ENCODE assay signal across 23 mouse cellular contexts in genomic region chr17:29671021-29671420, GRCm38 (mm10). TPM values are rescaled to one million over a fixed set of nuclear protein-coding genes. Genes with fewer than 3 reads are reported as not detected.
A peak's percentile ranks its signal among the peaks of the same experiment; 100 is the strongest.
DNase-seq lines count a peak whose midpoint lies in the region; ATAC-seq lines count a peak whose summit lies in the region.
"Had no signal": no experiment of that assay in that cellular context is flagged by ENCODE, and none has a peak within 500 bp of the region (broad histone marks: within the 10 kb centered on the region; RNA-seq: fewer than 3 reads in every experiment).

No protein-coding gene starts in this region.

- no peak overlapping the region for H3K4me3 ChIP-seq in heart, embryonic 12.5 days
- no peak overlapping the region for H3K4me3 ChIP-seq in lung, embryonic 16.5 days (ENCODE audit: low read length)
- no peak overlapping the region for H3K4me3 ChIP-seq in neural tube, embryonic 15.5 days (replicated peaks)
- H3K4me3 ChIP-seq: forebrain, embryonic 13.5 days; heart, embryonic 10.5 days; hindbrain, embryonic 12.5 days; limb, embryonic 12.5 days; lung, embryonic 15.5 days; midbrain, embryonic 15.5 days had no signal

- WGBS in heart, embryonic 12.5 days = 93% methylated on average over 2 of the region's 2 CpGs
- 72% methylated on average over 2 of the region's 2 CpGs for WGBS in lung, embryonic 16.5 days
- 88% methylated on average over 2 of the region's 2 CpGs for WGBS in neural tube, embryonic 15.5 days

- peaks cover 70% of the 10 kb centered on the region for H3K36me3 ChIP-seq in heart, embryonic 12.5 days
- H3K36me3 ChIP-seq in lung, embryonic 16.5 days (ENCODE audit: control insufficient read depth, insufficient read depth, low read length) = peaks cover 7% of the 10 kb centered on the region
- H3K36me3 ChIP-seq in neural tube, embryonic 15.5 days = peaks cover 33% of the 10 kb centered on the region

- DNase-seq in heart, adult 18-20 months = peak; percentile 26 to 49
- DNase-seq in lung, postnatal 36 days = no peak
- DNase-seq in 3T3-L1 (ENCODE audit: low read depth, low spot score) (peak; percentile 64), adipocyte (ENCODE audit: low spot score) (peak; percentile 52)
- DNase-seq in left cerebral cortex, adult 8-10 months (ENCODE audit: low spot score in 2 of 2) = no peak
- DNase-seq: adrenal gland, postnatal 14 days; B cell, adult 2 months; cerebellum, adult 11 months; gastrocnemius, postnatal 14 days; kidney, adult 8-10 months; kidney, postnatal 25 days; retina, postnatal 1 day; thymus, adult 2 months had no signal

- H3K4me1 ChIP-seq in heart, embryonic 12.5 days (replicated peaks) = peaks cover 9% of the 10 kb centered on the region
- H3K4me1 ChIP-seq in lung, embryonic 16.5 days (replicated peaks; ENCODE audit: control insufficient read depth, insufficient read depth, low read length) = no peaks in the 10 kb centered on the region; the same call in 1 of the 2 replicates
- peaks cover 16% of the 10 kb centered on the region for H3K4me1 ChIP-seq in neural tube, embryonic 15.5 days
- H3K4me1 ChIP-seq: heart, embryonic 10.5 days; limb, embryonic 12.5 days; lung, embryonic 15.5 days had no signal

- H3K27ac ChIP-seq in heart, embryonic 12.5 days (ENCODE audit: poor library complexity, severe bottlenecking) = no peak overlapping the region
- H3K27ac ChIP-seq in lung, embryonic 16.5 days (ENCODE audit: low read length) = no peak overlapping the region
- H3K27ac ChIP-seq in neural tube, embryonic 15.5 days (replicated peaks) = no peak overlapping the region
- H3K27ac ChIP-seq: forebrain, embryonic 13.5 days; heart, embryonic 10.5 days; hindbrain, embryonic 12.5 days; limb, embryonic 12.5 days; lung, embryonic 15.5 days; midbrain, embryonic 15.5 days had no signal

- ATAC-seq in heart, embryonic 12.5 days (ENCODE audit: insufficient number of reproducible peaks, low FRiP score) = no peak
- ATAC-seq in lung, embryonic 16.5 days (ENCODE audit: low read depth) = 0 out of 2 replicates have a peak, but pooled peaks have one; percentile 23
- no peak for ATAC-seq in neural tube, embryonic 15.5 days (ENCODE audit: low FRiP score)
- ATAC-seq: activated CD4-positive, CD25-positive, alpha-beta regulatory T cell, adult 4 months; forebrain, embryonic 13.5 days; midbrain, embryonic 15.5 days had no signal

- no peak overlapping the region for H3K4me2 ChIP-seq in heart, embryonic 12.5 days
- no peak overlapping the region for H3K4me2 ChIP-seq in lung, embryonic 16.5 days (ENCODE audit: low read depth, low read length)
- no peak overlapping the region for H3K4me2 ChIP-seq in neural tube, embryonic 15.5 days
- H3K4me2 ChIP-seq: forebrain, embryonic 13.5 days; hindbrain, embryonic 12.5 days; limb, embryonic 12.5 days; lung, embryonic 15.5 days; midbrain, embryonic 15.5 days had no signal

- H3K27me3 ChIP-seq in heart, embryonic 12.5 days (replicated peaks) = no peaks in the 10 kb centered on the region
- no peaks in the 10 kb centered on the region for H3K27me3 ChIP-seq in lung, embryonic 16.5 days (ENCODE audit: control insufficient read depth, insufficient read depth, low read depth, low read length)
- H3K27me3 ChIP-seq in neural tube, embryonic 15.5 days (replicated peaks) = no peaks in the 10 kb centered on the region
- H3K27me3 ChIP-seq: forebrain, embryonic 13.5 days; hindbrain, embryonic 12.5 days; limb, embryonic 12.5 days; lung, embryonic 15.5 days; midbrain, embryonic 15.5 days had no signal

- H3K9me3 ChIP-seq in heart, embryonic 12.5 days (replicated peaks) = no peaks in the 10 kb centered on the region
- no peaks in the 10 kb centered on the region for H3K9me3 ChIP-seq in lung, embryonic 16.5 days (ENCODE audit: control insufficient read depth, low read length)
- no peaks in the 10 kb centered on the region for H3K9me3 ChIP-seq in neural tube, embryonic 15.5 days (replicated peaks)
- H3K9me3 ChIP-seq: forebrain, embryonic 13.5 days; heart, embryonic 10.5 days; hindbrain, embryonic 12.5 days; limb, embryonic 12.5 days; lung, embryonic 15.5 days; midbrain, embryonic 15.5 days had no signal

- H3K9ac ChIP-seq in heart, embryonic 12.5 days = no peak overlapping the region
- H3K9ac ChIP-seq in lung, embryonic 16.5 days (ENCODE audit: low read length) = no peak overlapping the region
- H3K9ac ChIP-seq in neural tube, embryonic 15.5 days (replicated peaks) = no peak overlapping the region
- H3K9ac ChIP-seq: forebrain, embryonic 13.5 days; hindbrain, embryonic 12.5 days; limb, embryonic 12.5 days; lung, embryonic 15.5 days; midbrain, embryonic 15.5 days had no signal

RNA-seq across cellular contexts. Expression of gene Cmtr1, which starts 10.6 kb away (rescaled TPM):
- total RNA-seq in heart, adult 18-20 months (2021) = 10 to 100 TPM; 55.9 to 65.9 TPM
- 123 and 124 TPM in 2 replicates for polyA plus RNA-seq in heart, embryonic 12.5 days (2016; fragmentation: Nextera tagmentation; extraction: Ambion mirVana)
- 128 and 138 TPM in 2 replicates for polyA plus RNA-seq in lung, embryonic 16.5 days (2015; fragmentation: Nextera tagmentation; extraction: Ambion mirVana)
- polyA plus RNA-seq in neural tube, embryonic 15.5 days (2015; fragmentation: Nextera tagmentation; extraction: Ambion mirVana) = 106 and 119 TPM in 2 replicates
- 100 to 1,000 TPM; 112 to 142 (median 127) TPM for total RNA-seq in left cerebral cortex, adult 8-10 months (2022)

RNA-seq across cellular contexts. Expression of gene Ccdc167, which starts 45.8 kb away (rescaled TPM):
- 10 to 100 TPM; 12.2 to 12.3 TPM for total RNA-seq in heart, adult 18-20 months (2021)
- polyA plus RNA-seq in heart, embryonic 12.5 days (2016; fragmentation: Nextera tagmentation; extraction: Ambion mirVana) = 15.8 and 16.0 TPM in 2 replicates
- 13.5 and 13.6 TPM in 2 replicates for polyA plus RNA-seq in lung, embryonic 16.5 days (2015; fragmentation: Nextera tagmentation; extraction: Ambion mirVana)
- 10.1 and 10.4 TPM in 2 replicates for polyA plus RNA-seq in neural tube, embryonic 15.5 days (2015; fragmentation: Nextera tagmentation; extraction: Ambion mirVana)
- 10 to 100 TPM; 14.7 to 20.3 (median 17.4) TPM for total RNA-seq in left cerebral cortex, adult 8-10 months (2022)

RNA-seq across cellular contexts. Expression of gene Gm28043, which starts 56.3 kb away (rescaled TPM):
- under 1 TPM; 0.35 to 0.87 TPM for total RNA-seq in heart, adult 18-20 months (2021)
- 2.1 and 2.5 TPM in 2 replicates for polyA plus RNA-seq in heart, embryonic 12.5 days (2016; fragmentation: Nextera tagmentation; extraction: Ambion mirVana)
- polyA plus RNA-seq in lung, embryonic 16.5 days (2015; fragmentation: Nextera tagmentation; extraction: Ambion mirVana) = 2.4 and 3.3 TPM in 2 replicates
- polyA plus RNA-seq in neural tube, embryonic 15.5 days (2015; fragmentation: Nextera tagmentation; extraction: Ambion mirVana) = 1.7 and 2.4 TPM in 2 replicates
- 1 to 10 TPM; 3.8 to 6.2 (median 4.8) TPM for total RNA-seq in left cerebral cortex, adult 8-10 months (2022)

RNA-seq across cellular contexts. Expression of gene Rnf8, which starts 56.4 kb away (rescaled TPM):
- 10 to 100 TPM; 18.6 to 21.9 TPM for total RNA-seq in heart, adult 18-20 months (2021)
- 52.2 and 58.7 TPM in 2 replicates for polyA plus RNA-seq in heart, embryonic 12.5 days (2016; fragmentation: Nextera tagmentation; extraction: Ambion mirVana)
- polyA plus RNA-seq in lung, embryonic 16.5 days (2015; fragmentation: Nextera tagmentation; extraction: Ambion mirVana) = 61.6 and 67.9 TPM in 2 replicates
- 78.0 and 78.6 TPM in 2 replicates for polyA plus RNA-seq in neural tube, embryonic 15.5 days (2015; fragmentation: Nextera tagmentation; extraction: Ambion mirVana)
- total RNA-seq in left cerebral cortex, adult 8-10 months (2022) = 10 to 100 TPM; 60.2 to 65.5 (median 62.3) TPM

Comparison
In these comparisons a context has a peak if more than half of its experiments do, and no peak if none do; other contexts are left out.
1. DNase-seq: peak in heart, adult 18-20 months (2 of 2), 3T3-L1 (single experiment) and adipocyte (single experiment); none in lung, postnatal 36 days (single experiment) and left cerebral cortex, adult 8-10 months (0 of 2).